Mouse (Mus musculus): ENCODE results near the gene Hbq1b. TPM values are rescaled to one million over a fixed set of nuclear protein-coding genes. Genes with fewer than 3 reads are reported as not detected.
A peak's percentile ranks its signal among the peaks of the same experiment; 100 is the strongest.

Hbq1b gene
- polyA plus RNA-seq, 1 experiment from 2014 or later, result 4.0 TPM

DNA sequence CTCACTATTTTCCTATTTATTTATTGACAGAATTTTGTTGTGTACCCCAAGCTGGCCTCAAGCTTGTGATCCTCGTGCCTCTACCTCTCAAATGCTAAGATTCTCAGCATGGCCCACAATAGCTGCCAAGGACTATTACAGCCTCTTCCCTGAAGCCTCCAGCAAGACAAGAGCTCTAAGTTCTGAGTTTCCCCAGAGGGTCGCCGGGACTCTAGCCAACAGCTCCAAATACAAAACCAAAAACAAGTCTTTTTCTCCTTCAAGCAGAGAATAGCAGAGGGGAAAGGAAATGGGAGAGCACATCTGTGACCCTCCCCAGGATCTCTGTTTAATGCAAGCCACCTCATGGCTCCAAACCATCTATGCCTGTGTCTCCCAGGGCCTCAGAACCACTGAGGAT lies 42.7 kb upstream of the Hbq1b start:
- Histone ChIP-seq H3K9ac (replicated peaks; ENCODE audit: low read depth) (no peak overlapping the region), H3K4me1 (ENCODE audit: insufficient read depth, low read depth, low read length) (no peaks in the 10 kb centered on the region), H3K36me3 (ENCODE audit: insufficient read depth, low read length) (peaks cover 23% of the 10 kb centered on the region; the same call in 1 of the 2 replicates), H3K4me2 (replicated peaks; ENCODE audit: low read depth, low read length) (no peak overlapping the region), H3K27ac (ENCODE audit: low read length) (0 out of 2 replicates have a peak overlapping the region, but pooled peaks have one; percentile 9), H3K27me3 (replicated peaks; ENCODE audit: insufficient read depth, low read length) (no peaks in the 10 kb centered on the region), H3K4me3 (ENCODE audit: low read depth, low read length) (no peak overlapping the region), H3K9me3 (ENCODE audit: low read length) (no peaks in the 10 kb centered on the region)
- ATAC-seq, result no peak
- TF ChIP-seq CTCF (IDR thresholded peaks at IDR 0.05), result no peak
- no peak for TF ChIP-seq EP300 (IDR thresholded peaks at IDR 0.05)
- DNase-seq (ENCODE audit: low spot score), result no peak
- WGBS, result 83% methylated on average over 3 of the region's 3 CpGs

DNA sequence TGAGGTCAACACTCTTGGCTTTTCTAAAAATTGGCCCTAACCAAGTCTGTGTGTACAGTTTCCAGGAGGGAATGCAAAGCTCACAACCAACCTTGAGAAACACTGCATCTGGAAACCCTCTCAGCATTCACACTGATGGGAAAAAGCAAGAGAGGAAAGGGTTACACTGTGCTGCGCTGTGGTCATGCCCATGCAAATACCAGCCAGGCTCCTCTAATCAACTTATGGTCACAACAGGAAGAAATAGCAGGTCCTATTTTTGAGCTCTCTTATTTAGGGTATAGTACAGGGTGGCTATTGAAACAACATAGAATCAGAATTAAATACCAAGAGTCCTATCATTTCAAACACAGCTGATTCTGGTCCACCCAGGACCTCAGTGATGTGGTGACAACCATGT lies 42.1 kb upstream of the Hbq1b start:
- DNase-seq (ENCODE audit: low spot score) (no peak), ATAC-seq (no peak)
- 93% methylated on average over 1 of the region's 1 CpGs for WGBS
- Histone ChIP-seq H3K36me3 (ENCODE audit: insufficient read depth, low read length) (peaks cover 28% of the 10 kb centered on the region; the same call in 1 of the 2 replicates), H3K4me1 (ENCODE audit: insufficient read depth, low read depth, low read length) (no peaks in the 10 kb centered on the region), H3K27me3 (replicated peaks; ENCODE audit: insufficient read depth, low read length) (no peaks in the 10 kb centered on the region), H3K4me3 (ENCODE audit: low read depth, low read length) (no peak overlapping the region), H3K9me3 (ENCODE audit: low read length) (no peaks in the 10 kb centered on the region), H3K4me2 (replicated peaks; ENCODE audit: low read depth, low read length) (no peak overlapping the region), H3K9ac (replicated peaks; ENCODE audit: low read depth) (no peak overlapping the region), H3K27ac (ENCODE audit: low read length) (no peak overlapping the region)
- no peak for TF ChIP-seq EP300 (IDR thresholded peaks at IDR 0.05)
- TF ChIP-seq CTCF (IDR thresholded peaks at IDR 0.05), result no peak

DNA sequence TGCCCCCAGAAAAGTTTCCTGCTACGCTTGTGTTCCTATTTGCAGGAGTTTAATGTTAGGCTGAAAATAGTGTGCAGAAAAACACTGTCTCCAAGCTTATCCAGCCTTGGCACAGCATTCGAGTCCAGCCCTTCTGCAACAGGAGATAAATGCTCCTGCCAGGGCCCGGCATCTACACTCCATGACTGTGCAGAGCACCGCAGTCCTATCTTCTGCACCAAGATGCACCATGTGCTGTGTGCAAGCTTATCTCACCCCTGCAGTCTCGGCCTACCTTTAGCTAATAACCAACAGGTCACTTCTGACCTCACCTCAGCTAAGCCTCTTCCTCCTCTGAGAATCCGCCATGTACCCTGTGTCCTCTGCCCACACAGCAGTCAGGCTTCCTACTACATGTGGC lies 41.2 kb upstream of the Hbq1b start:
- no peaks in the 10 kb centered on the region for H3K4me1 ChIP-seq (ENCODE audit: insufficient read depth, low read depth, low read length)
- H3K27me3 ChIP-seq (replicated peaks; ENCODE audit: insufficient read depth, low read length), result no peaks in the 10 kb centered on the region
- H3K4me2 ChIP-seq (replicated peaks; ENCODE audit: low read depth, low read length), result no peak overlapping the region
- H3K9ac ChIP-seq (replicated peaks; ENCODE audit: low read depth), result no peak overlapping the region
- ATAC-seq (peak; percentile 62), DNase-seq (ENCODE audit: low spot score) (no peak)
- WGBS, result 89% methylated on average over 6 of the region's 6 CpGs
- no peaks in the 10 kb centered on the region for H3K9me3 ChIP-seq (ENCODE audit: low read length)
- H3K27ac ChIP-seq (ENCODE audit: low read length), result no peak overlapping the region
- TF ChIP-seq CTCF (IDR thresholded peaks at IDR 0.05) (no peak), EP300 (IDR thresholded peaks at IDR 0.05) (peak; percentile 64; the same call in 1 of the 2 replicates)
- peaks cover 35% of the 10 kb centered on the region; the same call in 1 of the 2 replicates for H3K36me3 ChIP-seq (ENCODE audit: insufficient read depth, low read length)
- no peak overlapping the region for H3K4me3 ChIP-seq (ENCODE audit: low read depth, low read length)

DNA sequence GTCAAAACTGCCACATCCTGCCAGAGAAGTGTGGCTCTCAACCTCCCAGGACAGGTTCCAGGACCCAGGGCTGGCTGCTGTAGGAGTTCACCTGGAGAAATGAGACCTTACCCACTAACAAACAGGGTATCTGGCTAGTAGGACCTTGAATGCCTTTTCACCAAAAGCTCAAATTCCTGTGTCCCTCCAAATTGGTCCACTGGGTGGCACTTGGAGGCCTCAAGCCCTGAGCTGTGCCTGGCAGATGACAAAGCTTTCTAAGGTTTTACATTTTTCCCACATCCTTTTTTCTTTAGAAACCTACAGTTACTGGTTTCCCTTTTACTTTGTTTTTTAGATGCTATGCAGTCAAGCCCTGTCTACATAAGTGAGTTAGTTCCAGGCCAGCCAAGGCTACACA lies 39.7 kb upstream of the Hbq1b start:
- no peaks in the 10 kb centered on the region for H3K27me3 ChIP-seq (replicated peaks; ENCODE audit: insufficient read depth, low read length)
- H3K27ac ChIP-seq (ENCODE audit: low read length), result no peak overlapping the region
- no peak for ATAC-seq
- H3K4me1 ChIP-seq (ENCODE audit: insufficient read depth, low read depth, low read length), result no peaks in the 10 kb centered on the region
- H3K4me3 ChIP-seq (ENCODE audit: low read depth, low read length), result no peak overlapping the region
- H3K36me3 ChIP-seq (ENCODE audit: insufficient read depth, low read length), result peaks cover 27% of the 10 kb centered on the region; the same call in 1 of the 2 replicates
- H3K4me2 ChIP-seq (replicated peaks; ENCODE audit: low read depth, low read length), result no peak overlapping the region
- TF ChIP-seq CTCF (IDR thresholded peaks at IDR 0.05), result peak; percentile 40
- no peak for TF ChIP-seq EP300 (IDR thresholded peaks at IDR 0.05)
- H3K9me3 ChIP-seq (ENCODE audit: low read length), result no peaks in the 10 kb centered on the region
- H3K9ac ChIP-seq (replicated peaks; ENCODE audit: low read depth), result no peak overlapping the region
- no peak for DNase-seq (ENCODE audit: low spot score)

DNA sequence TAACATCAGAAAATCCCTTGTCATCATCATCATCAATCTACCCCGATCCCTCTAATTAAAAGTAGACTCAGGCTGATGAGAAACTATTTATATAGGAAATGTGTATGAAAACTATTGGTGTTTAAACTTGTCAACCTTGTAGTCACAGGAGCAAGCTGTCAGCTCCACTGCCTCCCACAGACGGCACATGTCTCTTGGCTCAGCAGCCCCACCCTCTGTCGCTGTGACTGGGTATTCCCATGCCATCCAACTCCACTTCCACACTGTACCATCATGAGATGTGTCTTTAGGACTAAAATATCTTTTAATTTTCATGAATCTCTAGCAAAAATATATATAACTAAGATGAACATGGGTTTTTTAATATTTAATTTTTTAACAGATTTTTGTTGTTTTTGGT lies 38.4 kb upstream of the Hbq1b start:
- WGBS, result 79% methylated on average over 3 of the region's 3 CpGs
- Histone ChIP-seq H3K27me3 (replicated peaks; ENCODE audit: insufficient read depth, low read length) (no peaks in the 10 kb centered on the region), H3K4me2 (replicated peaks; ENCODE audit: low read depth, low read length) (no peak overlapping the region), H3K4me1 (ENCODE audit: insufficient read depth, low read depth, low read length) (no peaks in the 10 kb centered on the region), H3K9me3 (ENCODE audit: low read length) (no peaks in the 10 kb centered on the region), H3K4me3 (ENCODE audit: low read depth, low read length) (no peak overlapping the region), H3K36me3 (ENCODE audit: insufficient read depth, low read length) (peaks cover 28% of the 10 kb centered on the region), H3K9ac (replicated peaks; ENCODE audit: low read depth) (no peak overlapping the region), H3K27ac (ENCODE audit: low read length) (no peak overlapping the region)
- no peak for TF ChIP-seq CTCF (IDR thresholded peaks at IDR 0.05)
- TF ChIP-seq EP300 (IDR thresholded peaks at IDR 0.05), result no peak
- ATAC-seq, result no peak
- DNase-seq (ENCODE audit: low spot score), result no peak

DNA sequence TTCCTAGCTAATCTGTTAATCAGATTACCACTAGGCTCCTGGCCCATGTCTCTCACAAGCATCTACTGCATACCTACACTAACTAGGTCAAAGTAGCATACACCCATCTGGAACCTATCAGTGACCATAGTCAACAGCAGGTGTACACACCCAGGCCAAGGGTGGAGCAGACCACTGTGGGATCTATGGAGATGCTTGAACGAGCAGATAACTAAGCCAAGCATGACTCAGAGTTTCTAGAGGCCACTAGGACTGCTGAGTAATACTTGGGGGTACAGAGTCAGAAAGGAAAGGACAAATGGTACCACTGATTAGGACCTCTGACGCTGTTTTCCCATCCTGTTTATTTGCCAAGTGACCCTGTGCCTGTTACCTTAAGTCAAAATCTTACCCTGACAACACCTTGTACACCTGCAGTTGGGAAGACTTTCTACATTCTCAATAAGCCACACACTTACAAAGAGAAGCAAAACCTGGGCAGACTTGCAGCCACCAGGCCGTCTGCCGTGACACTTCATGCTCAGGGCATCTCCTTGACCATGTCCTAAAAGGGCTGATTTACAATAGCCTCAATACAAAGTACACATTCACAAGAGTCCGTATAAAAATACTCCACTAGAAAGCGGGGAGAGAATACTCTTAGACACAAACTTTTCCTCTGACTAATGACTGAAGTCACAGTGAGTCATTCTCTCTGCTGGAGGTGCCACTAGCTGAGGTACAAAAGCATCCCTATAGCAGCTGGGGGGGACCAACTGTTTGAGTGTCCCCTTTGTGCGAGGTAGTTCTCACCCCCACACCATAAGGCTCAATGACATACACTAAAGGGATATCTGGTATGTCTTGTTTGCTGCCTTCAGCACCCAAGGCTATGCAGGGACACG lies 35.6 kb upstream of the Hbq1b start:
- TF ChIP-seq EP300 (IDR thresholded peaks at IDR 0.05) (0 out of 2 replicates have a peak, but pooled peaks have one; percentile 39), CTCF (IDR thresholded peaks at IDR 0.05) (no peak)
- Histone ChIP-seq H3K4me3 (ENCODE audit: low read depth, low read length) (no peak overlapping the region), H3K9ac (replicated peaks; ENCODE audit: low read depth) (no peak overlapping the region), H3K27me3 (replicated peaks; ENCODE audit: insufficient read depth, low read length) (no peaks in the 10 kb centered on the region), H3K9me3 (ENCODE audit: low read length) (no peaks in the 10 kb centered on the region), H3K27ac (ENCODE audit: low read length) (no peak overlapping the region), H3K4me1 (ENCODE audit: insufficient read depth, low read depth, low read length) (no peaks in the 10 kb centered on the region), H3K4me2 (replicated peaks; ENCODE audit: low read depth, low read length) (no peak overlapping the region), H3K36me3 (ENCODE audit: insufficient read depth, low read length) (peaks cover 32% of the 10 kb centered on the region)
- DNase-seq (ENCODE audit: low spot score) (no peak), ATAC-seq (peak; percentile 49)
- WGBS, result 82% methylated on average over 8 of the region's 8 CpGs
